Mouse (Mus musculus) urinary bladder, postnatal 36 days (tissue): ENCODE data around the gene Gm10945.

Source experiments
- DNase-seq, 2 experiments: peaks; one replicate each; pipeline ENCODE4 v3.0.0; 2022; ENCODE audit warnings: low spot score in 2 of 2, mixed read lengths in 1 of 2

Gene Gm10945

DNA sequence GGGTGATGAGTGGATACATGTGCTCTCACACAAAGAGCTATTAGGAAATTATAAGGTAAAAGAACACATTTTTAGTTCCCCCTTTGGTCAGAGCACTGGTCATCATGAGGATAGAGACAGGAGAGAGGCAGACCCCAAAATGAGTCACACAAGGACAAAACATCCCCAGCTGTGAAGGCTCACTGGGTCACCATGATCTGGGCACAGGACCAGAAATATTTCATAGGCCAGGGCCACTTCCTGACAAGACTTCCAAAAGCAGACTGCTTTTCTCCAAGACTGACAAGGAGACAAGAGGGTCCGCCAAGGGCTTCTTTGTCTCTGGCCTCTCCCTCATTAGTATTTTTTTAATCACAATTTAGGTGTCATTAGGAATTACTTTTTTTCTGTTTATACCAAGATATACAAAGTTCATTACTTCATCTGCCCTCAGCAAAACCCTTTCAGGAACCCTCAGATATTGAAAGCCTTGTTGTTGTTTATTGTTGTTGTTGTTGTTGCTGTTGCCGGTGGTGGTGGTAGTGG, at the start of gene Gm10945:
Gm10945 (minus strand) TSS at position 475 of the 525 bp plus-strand sequence.
- no peak for DNase-seq

GRCm38 (mm10) chr10:6790226-6790625, 28.7 kb upstream of the Gm10945 start:
- DNase-seq: no peak

DNA sequence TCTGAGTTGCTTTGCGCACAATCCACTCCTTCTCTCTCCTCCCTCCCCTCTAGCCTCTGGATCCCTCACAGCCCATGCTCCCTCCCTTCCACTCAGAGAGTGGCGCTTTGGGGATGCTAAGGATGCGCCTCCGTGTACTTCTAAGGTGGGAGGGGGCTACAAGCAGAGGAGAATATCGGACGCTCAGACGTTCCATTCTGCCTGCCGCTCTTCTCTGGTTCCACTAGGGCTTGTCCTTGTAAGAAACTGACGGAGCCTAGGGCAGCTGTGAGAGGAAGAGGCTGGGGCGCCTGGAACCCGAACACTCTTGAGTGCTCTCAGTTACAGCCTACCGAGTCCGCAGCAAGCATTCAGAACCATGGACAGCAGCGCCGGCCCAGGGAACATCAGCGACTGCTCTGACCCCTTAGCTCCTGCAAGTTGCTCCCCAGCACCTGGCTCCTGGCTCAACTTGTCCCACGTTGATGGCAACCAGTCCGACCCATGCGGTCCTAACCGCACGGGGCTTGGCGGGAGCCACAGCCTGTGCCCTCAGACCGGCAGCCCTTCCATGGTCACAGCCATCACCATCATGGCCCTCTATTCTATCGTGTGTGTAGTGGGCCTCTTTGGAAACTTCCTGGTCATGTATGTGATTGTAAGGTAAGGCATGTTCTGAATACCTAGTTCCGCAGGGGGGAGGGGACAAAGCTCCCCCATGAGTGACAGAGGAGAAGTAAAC, 27.1 kb upstream of the Gm10945 start:
- peak in 1 of 2 experiments; percentile 4 for DNase-seq

DNA sequence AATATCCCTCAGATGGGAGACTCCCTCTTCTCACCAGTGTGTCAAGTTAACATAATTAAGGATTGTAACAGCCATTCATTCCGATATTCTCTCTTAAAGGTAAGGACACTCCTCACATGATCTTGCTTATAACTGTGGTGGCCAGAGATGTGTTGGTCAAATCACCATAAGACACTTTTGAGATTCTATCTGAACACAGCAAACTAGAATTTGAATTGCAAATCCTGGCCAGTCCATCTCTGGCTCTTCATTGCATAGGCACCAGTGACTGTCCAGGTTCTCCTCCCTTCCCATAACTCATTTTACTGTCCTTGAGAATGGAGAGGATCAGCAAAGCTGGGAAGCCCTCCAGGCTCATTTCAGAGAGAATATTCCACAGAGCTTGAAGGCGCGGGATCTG, 3.4 kb downstream of the Gm10945 start, which contains the start of gene Oprm1:
Oprm1 (plus strand) TSS at position 301 of the 400 bp plus-strand sequence.
- no peak for DNase-seq

- DNase-seq: no peak
Observed at GRCm38 (mm10) chr10:6753375-6753774, 8.2 kb downstream of the Gm10945 start.

DNA sequence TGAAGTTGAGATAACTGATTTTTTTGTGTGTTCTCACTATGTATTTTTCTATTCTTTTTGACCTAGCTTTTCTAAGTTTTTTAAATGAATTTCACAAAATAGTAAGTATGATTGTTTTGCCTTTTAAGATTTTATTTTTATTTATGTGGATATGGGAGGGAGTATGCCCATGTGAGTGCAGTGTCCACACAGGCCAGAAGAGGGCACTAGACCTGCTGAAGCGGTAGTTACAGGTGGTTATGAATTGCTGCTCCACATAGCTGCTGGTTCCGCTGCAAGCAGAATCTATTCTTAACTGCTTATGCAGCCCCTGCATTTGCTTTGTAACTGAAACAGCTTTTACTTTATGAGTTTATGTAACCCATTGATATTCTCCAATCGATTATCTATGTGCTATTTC, 33.1 kb downstream of the Gm10945 start:
- DNase-seq: no peak

GRCm38 (mm10) chr10:6723765-6724164, 37.8 kb downstream of the Gm10945 start:
- DNase-seq: no peak

GRCm38 (mm10) chr10:6717181-6717948, 44.2 kb downstream of the Gm10945 start:
- no peak for DNase-seq

GRCm38 (mm10) chr10:6705226-6705885, 56.2 kb downstream of the Gm10945 start:
- DNase-seq: no peak

- DNase-seq: peak; percentile 4 to 10
Observed at GRCm38 (mm10) chr10:6694218-6694850, 67.2 kb downstream of the Gm10945 start.
